Mouse (Mus musculus) adrenal gland, postnatal 14 days (tissue): Measurements from ENCODE around the gene Usp12. TPM values are rescaled to one million over a fixed set of nuclear protein-coding genes. Genes with fewer than 3 reads are reported as not detected.

Experiments used
- DNase-seq: peaks from one replicate; pipeline ENCODE4 v3.0.0; 2021; ENCODE audit warnings: mixed read lengths
- long read RNA-seq, 2 experiments: library from polyadenylated mRNA; stranded (forward); transcript quantifications; one replicate each; pipeline ENCODE4 v2.0.0; 2021
- total RNA-seq: library from RNA; stranded (reverse); gene quantifications from 2 replicates; pipeline ENCODE4 v1.2.3, GENCODE M21; 2021

The Usp12 gene
- 26.3 and 33.8 TPM in 2 replicates for total RNA-seq
- long read RNA-seq, experiment 1, full-length matches to known transcripts = 4 of 13 reads
- long read RNA-seq, experiment 1, partial matches to known transcripts = 7 of 13 reads
- long read RNA-seq, experiment 1, other reads (novel, unspliced or antisense) = 2 of 13 reads
- long read RNA-seq, experiment 2, full-length matches to known transcripts = 5 of 13 reads
- long read RNA-seq, experiment 2, partial matches to known transcripts = 1 of 13 reads
- long read RNA-seq, experiment 2, other reads (novel, unspliced or antisense) = 7 of 13 reads

DNA sequence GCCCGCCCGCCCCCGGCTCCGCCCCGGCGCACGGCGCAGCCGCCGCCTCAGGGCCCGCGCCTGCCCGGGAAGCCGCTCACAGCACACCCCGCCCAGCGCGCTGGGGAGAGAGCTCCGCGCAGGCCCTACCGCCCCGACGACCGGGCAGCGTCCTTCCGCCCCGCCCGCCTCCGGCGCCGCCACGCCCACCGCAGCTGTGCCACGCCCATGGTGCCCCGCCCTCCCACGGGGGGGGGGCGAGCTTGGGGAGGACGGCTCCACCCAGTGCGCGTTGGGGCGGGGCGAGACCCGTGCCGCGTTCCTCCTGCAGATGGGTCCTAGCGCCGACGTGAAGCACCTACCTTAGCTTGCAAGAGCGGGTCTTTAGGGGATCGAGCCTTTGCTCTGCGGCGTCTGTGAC is at the start of gene Usp12:
TSS of gene Usp12 (minus strand) at position 154 of the 400 bp plus-strand sequence.
- peak; percentile 99 for DNase-seq

DNA sequence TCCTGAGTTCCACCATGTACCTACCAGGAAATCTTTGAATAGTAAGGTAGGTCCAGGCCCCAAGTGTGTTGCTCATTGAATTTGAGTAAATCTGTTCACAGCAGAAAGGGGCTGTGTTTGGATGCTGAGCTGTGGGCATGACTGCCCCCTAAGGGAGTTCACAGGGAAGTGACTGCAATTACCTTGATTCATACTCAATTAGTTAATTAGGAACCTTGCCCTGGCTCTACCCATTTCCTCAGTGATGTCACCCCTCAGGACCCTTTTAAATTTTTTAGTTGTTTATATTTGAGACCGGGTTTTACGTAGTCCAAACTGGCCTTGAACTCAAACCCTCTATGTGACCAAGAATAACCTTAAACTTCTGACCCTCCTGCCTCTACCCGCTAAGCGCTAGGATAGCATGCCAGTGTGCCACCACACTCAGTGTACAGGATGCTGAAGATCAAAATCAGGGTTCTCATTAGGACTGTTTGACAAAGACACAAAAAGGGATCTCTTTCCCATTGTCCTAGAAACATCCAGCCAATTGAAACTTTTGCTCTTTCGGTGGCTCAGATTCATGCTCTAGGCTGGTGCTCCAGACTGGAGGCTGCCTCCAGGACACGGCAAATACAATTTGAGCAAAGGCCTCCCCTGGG is 49.6 kb upstream of the Usp12 start:
- DNase-seq = no peak

DNA sequence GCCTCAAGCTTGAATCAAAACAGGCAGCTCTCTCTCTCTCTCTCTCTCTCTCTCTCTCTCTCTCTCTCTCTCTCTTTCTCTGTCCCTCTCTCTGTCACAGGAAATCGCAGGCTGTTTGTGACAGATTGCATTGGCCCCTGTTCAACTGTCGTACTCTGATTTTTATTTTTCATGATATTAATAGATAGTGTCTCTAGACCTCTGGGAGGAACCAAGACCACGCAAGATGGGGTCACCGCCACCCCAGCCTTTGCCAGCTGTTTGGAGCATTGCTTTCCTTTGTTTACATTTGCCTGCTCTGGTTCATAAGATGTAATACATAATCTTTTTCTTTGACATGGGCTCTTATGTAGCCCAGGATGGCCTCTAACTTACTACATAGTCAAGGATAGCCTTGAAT is 47.2 kb upstream of the Usp12 start:
- DNase-seq = no peak

DNA sequence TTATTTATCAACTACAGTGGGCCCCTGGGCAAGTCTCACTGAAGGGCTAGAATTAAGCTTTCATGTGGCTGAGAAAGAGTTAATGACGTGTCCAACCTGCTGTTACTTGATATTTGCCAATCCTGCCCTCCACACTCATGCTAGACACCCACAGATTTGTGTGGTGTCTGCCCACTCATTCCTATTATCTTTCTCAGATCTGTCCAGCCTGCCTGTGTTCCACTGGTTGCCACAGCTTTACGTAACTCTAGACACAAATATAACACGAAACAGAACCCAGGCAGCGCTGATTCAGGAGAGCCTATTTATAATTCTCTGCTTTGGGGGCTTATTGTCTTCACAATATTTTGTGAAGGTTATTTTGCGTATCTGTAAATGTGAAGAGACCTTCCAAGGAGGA is 46.5 kb upstream of the Usp12 start:
- DNase-seq = no peak

DNA sequence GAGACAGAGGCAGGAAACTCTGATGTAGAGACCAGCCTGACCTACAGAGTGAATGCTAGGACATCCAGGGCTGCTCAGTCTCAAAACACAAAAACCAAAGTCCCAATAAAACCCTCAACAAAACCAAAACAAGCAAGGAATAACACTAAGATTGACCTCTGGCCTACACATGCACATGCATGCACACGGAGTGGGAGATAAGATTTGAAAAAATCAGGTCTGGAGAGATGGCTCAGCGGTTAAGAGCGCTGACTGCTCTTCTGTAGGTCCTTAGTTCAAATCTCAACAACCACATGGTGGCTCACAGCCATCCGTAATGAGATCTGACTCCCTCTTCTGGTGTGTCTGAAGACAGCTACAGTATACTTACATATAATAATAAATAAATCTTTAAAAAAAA is 45.6 kb upstream of the Usp12 start:
- no peak for DNase-seq

DNA sequence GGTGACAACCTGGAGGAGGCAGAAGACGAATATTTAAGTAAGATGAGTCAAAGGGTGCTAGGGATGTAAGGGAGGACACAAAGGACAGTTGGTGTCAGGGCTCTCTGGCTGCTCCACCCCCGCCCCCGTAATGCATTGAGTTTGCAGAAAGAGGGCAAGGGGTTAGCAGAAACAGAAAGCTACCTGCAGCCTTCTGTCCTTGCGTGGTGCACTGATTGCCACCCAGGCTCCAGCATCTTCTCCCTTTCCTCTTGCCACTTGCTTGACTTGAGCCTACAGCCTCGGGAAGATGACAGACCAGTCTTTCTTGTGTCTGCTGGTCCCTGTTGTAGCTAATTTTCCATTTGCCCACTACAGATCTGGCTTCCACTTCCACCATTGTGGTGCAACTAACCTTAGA is 45.0 kb upstream of the Usp12 start:
- no peak for DNase-seq

DNA sequence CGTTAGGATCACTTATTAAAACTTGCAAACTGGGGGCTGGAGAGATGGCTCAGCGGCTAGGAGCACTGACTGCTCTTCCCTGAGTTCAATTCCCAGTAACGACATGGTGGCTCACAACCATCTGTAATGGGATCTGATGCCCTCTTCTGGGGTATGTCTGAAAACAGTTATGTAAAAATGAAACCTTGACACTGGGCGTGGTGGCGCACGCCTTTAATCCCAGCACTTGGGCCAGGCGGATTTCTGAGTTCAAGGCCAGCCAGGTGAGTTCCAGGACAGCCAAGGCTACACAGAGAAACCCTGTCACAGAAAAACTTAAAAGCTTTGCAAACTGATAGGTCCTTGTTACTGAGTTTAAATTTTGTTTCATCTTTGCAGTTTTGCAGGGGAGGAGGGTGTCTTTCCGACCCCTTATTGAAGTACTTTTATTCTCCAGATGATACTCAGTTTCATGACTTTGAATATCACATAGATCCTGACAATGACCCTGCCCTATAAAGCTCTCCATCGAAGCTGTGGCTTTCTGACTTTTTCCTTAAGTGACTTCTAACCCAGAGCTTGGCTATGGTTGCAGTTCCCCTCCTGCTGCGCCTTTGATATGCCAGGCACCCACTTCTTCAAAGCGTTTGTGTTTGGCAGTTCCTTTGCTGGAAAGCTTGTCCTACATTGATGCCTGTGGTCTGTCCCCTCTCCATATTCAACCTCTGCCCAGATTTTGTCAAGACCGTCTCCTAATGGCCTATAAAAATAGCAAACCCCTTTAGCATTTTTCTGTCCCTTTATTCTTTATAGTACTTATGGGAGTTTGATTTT is 44.2 kb upstream of the Usp12 start:
- no peak for DNase-seq

DNA sequence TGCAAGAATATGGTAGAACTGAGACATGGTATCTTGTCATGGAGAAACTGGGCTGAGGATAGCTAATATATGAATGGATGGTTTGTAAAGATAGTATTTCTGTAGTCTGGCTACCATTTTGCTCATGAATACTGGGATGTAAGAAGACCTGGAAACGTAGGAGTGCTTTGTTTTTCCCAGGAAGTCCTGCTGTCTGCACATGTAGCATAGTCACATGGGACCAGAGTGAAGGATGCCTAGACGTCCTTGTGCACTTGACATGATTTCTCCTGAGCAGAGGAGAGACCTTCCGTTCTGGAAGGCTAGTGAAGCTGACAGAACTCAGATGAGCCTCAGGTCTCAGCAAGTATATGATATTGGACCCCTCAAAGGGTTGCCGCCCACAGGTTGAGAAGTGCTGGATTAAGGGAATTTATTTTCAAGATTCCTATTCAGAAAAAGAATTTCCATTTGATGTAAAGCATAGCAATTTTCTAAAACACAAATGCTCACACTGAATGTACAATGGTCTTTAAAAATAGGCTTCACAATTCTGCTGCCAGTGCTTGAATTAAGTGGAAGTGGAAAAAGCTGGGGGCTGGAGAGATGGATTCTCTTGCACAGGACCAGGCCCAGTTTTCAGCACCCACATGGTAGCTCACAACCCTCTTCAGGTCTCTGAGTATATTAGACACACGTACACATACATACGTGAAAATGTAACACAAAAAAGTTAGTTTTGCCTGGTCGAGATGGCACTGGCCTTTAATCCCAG is 43.3 kb upstream of the Usp12 start:
- DNase-seq = no peak

DNA sequence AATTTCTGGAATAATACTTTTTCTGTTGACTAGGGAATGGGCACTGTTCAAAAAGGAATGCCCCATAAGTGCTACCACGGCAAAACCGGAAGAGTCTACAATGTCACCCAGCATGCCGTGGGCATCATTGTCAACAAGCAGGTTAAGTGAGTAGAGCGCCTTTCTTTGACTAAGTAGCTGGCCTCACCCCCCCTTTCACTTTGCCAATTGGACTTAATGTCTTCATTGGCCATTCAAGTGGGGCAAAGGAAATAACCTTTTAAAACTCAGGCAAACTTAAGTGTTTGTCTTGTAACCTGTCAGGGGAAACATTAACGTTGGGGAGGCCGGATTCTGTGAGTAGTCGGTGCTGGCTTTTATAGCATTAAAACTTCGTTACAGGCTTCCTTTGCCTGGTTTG is 40.2 kb upstream of the Usp12 start:
- no peak for DNase-seq

DNA sequence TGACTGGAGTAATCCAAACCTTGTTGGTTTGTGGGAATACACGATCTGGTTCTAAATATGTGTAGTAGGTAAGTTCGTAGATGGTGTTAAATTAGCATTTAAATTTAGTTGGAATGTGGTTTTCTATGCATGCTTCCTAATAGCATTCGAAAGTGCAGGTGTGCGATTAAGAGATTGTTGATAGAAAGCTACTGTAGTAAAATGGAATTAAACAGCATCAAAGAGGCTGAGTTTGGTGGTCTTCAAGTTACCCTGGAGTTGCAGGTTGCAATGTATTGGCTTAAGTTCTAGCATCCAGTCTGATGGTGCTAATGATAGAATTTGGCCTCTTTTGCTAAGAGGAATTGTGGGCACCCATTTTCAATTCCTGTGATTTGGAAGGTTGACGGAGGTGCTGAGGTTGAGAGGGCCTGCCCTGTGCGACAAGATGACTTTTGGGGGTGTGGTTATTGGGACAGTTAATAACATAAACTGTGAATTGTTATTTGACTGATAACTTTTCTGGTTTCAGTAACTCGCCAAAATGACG is 38.9 kb upstream of the Usp12 start:
- DNase-seq = no peak

DNA sequence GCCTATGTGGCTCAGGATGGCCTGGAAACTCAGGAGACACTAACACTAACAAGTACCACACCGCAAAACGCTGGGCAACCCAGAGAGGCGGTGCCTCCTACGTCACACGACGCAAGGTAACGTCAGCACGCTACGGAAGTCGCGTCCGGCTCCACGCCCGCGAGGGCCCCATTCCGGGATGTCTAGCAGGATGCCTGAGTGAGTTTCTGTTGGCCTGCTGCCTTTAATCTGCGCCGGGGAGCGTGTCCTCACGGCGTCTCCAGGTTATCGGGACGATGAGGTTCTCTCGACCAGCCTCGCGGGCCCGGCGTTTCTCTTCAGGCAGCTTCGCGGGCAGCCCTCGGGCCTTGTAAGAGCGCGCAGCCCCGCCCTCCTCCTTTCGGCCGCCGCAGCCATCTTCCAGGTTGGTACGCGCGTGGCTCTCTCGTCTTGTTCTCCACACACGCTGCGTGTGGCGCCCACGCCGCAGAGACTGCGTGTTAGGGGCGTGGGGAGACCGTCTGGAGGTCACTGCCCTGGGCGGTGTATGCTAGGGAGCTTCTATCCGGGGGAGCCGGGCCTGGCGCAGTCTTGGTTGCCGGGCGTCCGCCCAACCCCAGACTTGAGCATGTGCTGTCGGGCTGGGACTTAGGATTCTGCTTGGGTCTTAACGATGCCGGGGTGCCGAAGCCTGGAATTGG is 38.1 kb upstream of the Usp12 start, which contains the start of gene Rpl21:
TSS of gene Rpl21 (plus strand) at position 122 of the 680 bp plus-strand sequence.
- peak; percentile 95 for DNase-seq

DNA sequence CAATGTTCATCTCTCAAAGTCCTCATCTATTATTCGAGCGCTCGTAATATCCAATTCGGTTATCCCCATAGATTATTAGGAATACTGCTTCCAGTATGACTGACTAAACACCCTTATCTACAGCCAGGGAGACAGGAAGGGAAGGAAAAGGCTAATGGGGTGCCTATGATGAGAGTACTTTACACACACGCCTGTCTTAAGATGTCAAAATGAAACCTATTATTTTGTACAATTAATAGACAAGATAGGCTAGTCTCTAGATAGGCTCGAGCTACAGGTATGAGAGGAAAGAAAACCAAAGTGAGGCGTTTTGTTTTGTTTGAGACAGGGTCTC is 37.6 kb upstream of the Usp12 start:
- DNase-seq = no peak

DNA sequence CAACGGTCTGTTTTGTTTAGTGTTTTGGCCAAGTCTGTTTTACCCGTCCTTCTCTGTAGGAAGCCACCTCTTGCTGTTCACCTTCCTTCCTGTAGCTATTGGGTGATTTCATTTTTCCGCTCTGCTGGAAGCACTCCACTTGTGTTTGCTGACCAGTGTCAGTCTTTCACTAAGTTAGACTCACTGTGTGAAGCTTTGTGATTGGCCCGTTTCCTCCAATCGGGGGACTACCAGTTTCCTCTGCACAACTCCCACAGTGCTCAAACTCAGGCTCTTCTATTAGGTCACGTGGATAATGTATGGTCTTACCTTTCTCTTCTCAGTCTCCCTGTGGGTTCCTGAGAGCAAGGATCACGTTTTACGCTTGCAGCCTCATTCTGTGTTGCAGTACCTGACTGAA is 34.7 kb upstream of the Usp12 start:
- no peak for DNase-seq

DNA sequence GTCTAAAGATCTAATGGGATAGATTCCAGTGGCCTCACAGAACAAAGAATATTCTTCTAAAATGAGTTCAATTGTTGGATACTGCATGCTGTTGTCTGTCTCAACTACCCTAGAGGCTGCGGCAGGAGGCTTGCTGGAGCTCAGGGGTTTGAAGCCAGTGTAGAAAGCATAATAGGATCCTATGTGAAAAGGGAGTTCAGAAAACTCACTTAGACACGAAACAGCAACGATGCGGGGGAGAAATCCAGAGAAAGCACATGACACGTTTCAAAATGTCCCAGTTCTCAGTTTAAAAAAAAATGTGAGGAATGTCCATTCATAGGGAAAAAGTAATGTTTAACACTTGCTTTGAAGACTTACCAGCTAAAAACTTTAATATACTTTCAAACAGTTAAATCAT is 28.2 kb upstream of the Usp12 start:
- no peak for DNase-seq

DNA sequence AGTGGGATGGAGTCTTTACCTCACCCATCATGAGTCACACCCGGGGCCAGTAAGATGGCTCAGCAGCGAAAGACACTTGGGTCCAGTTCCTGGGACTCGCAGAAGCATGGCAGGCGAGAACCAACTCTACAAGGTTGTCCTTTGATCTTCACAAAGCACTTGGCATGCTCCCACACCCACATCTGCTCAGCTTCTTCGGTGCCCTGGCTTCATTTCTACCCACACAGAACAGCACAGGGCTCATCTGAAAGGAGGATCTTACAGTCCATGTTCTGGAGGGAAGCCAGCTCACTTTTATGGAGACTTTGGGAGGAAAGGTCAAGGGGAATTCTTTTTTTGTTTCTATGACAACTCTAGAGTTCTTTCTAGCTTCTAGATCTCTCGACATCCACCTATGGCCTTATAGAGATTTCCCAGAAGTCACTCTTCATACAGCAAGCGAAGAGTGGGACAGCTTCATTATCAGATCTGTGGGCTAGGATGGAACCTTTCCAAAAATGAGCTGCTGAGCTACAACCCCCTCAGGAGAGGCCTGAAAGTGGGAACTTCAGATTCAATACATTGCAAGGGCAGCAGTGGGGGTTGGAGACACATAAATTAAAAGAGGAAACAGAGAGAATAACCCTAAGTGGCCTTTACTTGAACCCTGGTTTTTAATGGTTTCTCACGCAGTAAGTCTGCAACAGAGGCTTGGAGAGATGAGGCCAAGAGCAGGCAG is 24.3 kb upstream of the Usp12 start:
- peak; percentile 70 for DNase-seq

DNA sequence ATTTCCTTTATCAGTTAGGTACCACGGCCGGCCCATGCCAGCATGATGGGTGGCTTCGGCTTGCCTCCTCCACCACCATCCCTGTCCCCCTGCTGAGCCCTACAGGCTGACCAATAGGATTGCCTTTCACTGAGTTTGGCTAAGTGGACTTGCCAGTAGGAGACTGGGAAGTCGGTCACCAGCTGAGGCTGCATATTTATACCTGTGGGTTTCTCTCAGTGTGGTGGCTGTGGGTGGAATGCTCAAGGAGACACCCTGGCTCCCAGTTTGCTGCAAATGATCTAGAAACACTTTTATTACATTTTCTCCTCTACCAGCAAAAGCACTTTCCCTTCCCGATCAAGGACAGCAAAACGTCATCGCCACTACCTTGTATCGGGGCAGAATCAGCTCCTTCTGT is 22.8 kb upstream of the Usp12 start:
- no peak for DNase-seq

DNA sequence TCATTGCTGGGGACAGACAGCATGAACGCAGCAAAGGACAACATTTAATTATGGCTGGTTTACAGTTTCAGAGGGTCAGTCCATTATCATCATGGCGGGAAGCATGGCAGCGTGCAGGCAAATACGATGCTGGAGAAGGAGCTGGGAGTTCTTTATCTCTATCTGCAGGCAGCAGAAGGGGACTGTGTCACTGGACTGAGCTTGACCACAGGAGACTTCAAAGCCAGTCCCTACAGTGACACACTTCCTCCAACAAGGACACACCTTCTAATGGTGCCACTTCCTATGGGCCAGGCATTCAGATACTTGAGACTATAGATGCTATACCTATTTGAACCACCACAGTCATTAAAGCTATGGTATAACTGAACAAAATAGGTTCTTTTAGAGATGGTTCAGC is 20.6 kb upstream of the Usp12 start:
- DNase-seq = no peak

DNA sequence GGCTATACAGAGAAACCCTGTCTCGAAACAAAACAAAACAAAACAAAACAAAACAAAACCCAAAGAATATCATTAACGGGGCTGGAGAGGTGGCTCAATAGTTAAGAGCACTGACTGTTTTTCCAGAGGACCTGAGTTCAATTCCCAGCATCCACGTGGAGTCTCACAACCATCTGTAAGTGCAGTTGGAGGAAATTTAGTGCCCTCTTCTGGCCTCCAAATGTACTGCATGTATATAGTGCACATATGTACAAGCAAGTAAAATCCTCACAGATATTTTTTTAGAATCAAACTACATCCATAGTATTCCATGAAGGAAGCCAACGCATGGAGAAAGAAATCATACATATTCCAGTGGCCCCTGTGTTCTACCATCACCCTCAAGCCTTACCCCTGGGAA is 18.6 kb upstream of the Usp12 start:
- DNase-seq = no peak

DNA sequence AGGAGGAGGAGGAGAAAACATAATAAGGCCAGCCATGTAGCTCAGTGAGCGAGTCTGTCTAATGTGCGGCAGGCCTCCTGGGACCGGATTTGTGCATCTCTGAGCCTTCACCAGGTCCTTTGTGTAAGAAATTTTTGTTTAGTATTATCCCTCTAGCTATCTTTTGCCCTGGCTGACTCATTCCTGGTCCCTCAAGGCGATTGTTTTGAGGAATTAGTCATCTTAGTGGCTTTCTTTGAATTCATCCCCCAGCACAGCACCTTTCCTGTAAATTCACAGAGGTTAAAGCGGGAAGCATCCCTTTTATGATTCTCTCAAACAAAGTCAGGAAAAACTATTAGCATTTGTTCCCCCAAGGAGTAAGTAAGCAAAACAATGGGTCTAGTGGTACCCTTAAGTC is 18.1 kb upstream of the Usp12 start:
- no peak for DNase-seq

DNA sequence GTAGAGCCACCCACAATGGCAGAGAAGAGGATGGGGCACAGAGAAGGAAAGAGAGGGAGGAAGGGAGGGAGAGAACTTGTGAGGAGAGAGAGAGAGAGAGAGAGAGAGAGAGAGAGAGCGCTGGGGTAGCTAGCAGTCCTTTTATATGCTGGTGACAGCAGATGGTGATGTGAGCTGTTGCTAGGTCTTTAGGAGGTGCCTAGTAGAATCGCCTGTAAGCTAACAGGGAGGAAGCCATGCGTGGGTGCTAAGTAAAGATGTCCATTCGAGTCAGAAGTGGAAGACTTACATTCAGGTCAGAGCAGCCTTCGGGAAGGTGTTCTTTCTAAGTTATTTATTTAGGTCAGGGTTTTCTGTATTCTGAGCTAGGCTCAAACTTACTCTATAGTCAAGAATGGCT is 15.1 kb upstream of the Usp12 start:
- DNase-seq = no peak

DNA sequence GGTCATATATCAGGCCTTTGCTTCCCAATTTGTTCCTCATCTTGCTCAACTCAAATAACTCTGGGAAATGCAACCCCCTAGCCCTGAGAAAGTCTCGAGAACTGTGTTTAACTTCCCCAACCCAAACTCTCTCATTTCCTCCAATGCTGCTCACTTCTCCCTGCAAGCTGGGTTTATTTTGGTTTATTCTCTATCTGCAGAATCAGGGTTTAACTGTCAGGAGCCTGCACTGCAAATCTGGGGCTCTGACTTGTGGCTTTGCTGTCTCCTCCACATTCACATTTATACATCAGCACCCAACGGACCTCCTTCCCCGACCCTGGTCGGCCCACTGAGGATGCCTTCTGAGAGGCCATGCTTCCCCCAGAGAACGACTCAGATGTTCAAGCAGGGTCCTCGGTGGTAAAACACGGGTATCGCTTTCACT is 11.2 kb upstream of the Usp12 start:
- no peak for DNase-seq
